Mouse (Mus musculus) neural tube, embryonic 13.5 days (tissue): ENCODE measurements at regions not wholly inside any gene's neighbourhood (a gene's known extent, or its start where the extent isn't known, plus 50 kb on each side); places are given as distances from the start of the nearest gene placed in this dataset.

ENCODE experiments used
- ATAC-seq: fragments of 200-750 bp; cut with Nextera tagmentation; 2 replicates; pipeline ENCODE4 v1.8.0; 2017; ENCODE audit warnings: low read depth, mild to moderate bottlenecking, moderate TSS enrichment, moderate library complexity
- H3K27ac ChIP-seq: fragments of 300-500 bp; sonication (generic); replicated peaks from 2 replicates; pipeline ENCODE4 v1.5.1; 2015; ENCODE audit warnings: moderate library complexity, mild to moderate bottlenecking, inconsistent platforms
- H3K27me3 ChIP-seq: fragments of 300-500 bp; sonication (generic); 2 replicates; pipeline ENCODE4 v1.6.1; 2015; ENCODE audit warnings: mild to moderate bottlenecking, inconsistent platforms
- H3K36me3 ChIP-seq: fragments of 300-500 bp; sonication (generic); 2 replicates; pipeline ENCODE4 v1.6.1; 2015; ENCODE audit warnings: mild to moderate bottlenecking, inconsistent platforms
- H3K4me1 ChIP-seq: fragments of 300-500 bp; sonication (generic); replicated peaks from 2 replicates; pipeline ENCODE4 v1.6.1; 2015; ENCODE audit warnings: inconsistent platforms
- H3K4me2 ChIP-seq: fragments of 300-500 bp; sonication (generic); 2 replicates; pipeline ENCODE4 v1.6.1; 2015; ENCODE audit warnings: inconsistent platforms, mild to moderate bottlenecking, moderate library complexity
- H3K4me3 ChIP-seq: fragments of 300-500 bp; sonication (generic); 2 replicates; pipeline ENCODE4 v1.5.1; 2015; ENCODE audit warnings: mild to moderate bottlenecking, inconsistent platforms
- H3K9ac ChIP-seq: fragments of 300-500 bp; sonication (generic); 2 replicates; pipeline ENCODE4 v1.6.1; 2015; ENCODE audit warnings: moderate library complexity, mild to moderate bottlenecking, inconsistent platforms
- H3K9me3 ChIP-seq: fragments of 300-500 bp; sonication (generic); 2 replicates; pipeline ENCODE4 v1.6.1; 2016; ENCODE audit warnings: inconsistent platforms
- WGBS: fragments of 180-500 bp; shearing (Covaris S2); methylation state at CpG from one replicate; pipeline ENCODE4 v1.1.7; 2015; 5-methylcytosine and 5-hydroxymethylcytosine counted together

DNA sequence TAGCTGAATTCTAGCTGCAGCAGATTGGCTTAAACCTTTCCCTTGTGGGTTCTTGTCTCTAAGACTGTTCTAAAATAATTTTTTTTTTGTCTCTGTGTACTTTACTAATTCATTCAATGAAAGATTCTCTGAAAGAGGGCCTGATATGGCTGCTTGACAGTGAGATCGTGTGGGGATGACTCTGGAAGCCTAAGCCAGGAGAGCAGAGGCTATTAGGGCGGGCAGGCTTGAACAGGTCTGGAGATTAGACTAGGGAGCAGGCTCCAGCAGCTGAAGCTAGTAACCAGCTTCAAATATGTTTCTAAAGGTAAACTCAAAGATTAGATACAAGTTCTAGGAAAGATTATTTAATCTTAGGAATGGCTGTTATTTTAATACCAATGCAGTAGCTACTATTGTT lies 491.9 kb downstream of the Plcl1 start:
- Histone ChIP-seq H3K4me2 (no peak overlapping the region), H3K27ac (no peak overlapping the region), H3K9me3 (no peaks in the 10 kb centered on the region), H3K4me1 (no peaks in the 10 kb centered on the region), H3K27me3 (0 out of 2 replicates have a peak, but pooled peaks cover 3% of the 10 kb centered on the region), H3K36me3 (no peaks in the 10 kb centered on the region), H3K9ac (no peak overlapping the region), H3K4me3 (no peak overlapping the region)
- 80% methylated on average over 2 of the region's 2 CpGs for WGBS
- ATAC-seq, result no peak

DNA sequence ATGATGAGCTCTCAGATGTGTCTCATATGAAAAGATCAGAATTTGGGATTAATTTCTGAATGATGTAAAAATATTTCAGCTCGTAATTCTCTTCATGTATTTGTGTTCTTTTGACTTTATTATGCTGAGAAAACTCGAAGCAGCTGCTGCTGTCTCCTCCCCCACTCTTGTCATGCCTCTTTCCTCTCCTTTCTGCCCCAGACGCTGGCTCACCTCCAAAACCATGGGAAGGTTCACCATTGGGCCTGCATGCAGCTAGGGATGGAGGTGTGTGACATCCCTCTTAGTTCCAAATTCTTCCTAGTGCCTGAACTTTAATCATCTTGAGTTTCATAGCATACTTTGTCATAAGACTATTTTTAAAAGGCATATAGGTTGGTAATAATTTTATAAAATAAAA lies 492.3 kb downstream of the Plcl1 start:
- WGBS, result 30% methylated on average over 3 of the region's 3 CpGs
- Histone ChIP-seq H3K4me3 (no peak overlapping the region), H3K9ac (no peak overlapping the region), H3K27me3 (0 out of 2 replicates have a peak, but pooled peaks cover 2% of the 10 kb centered on the region), H3K4me1 (no peaks in the 10 kb centered on the region), H3K9me3 (no peaks in the 10 kb centered on the region), H3K27ac (no peak overlapping the region), H3K36me3 (no peaks in the 10 kb centered on the region), H3K4me2 (no peak overlapping the region)
- ATAC-seq, result no peak

DNA sequence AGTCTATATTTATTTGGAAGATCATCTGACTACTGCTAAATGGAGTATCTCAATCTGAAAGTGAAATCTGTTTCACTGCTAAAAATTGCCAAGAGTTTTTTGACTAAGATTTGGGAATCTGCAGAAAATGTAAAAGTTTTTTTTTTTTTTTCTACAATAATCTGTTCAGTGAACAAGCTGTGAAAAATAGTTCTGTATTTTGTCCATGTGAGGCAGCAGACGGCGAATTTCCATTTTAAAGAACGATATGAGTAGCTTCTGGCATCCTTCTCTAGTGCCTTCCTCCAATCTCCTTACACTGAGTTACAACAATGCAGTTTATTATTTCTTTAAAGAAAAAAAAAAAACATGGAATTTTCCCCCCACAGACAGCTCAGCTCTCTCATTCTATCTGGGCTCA lies 494.3 kb downstream of the Plcl1 start:
- H3K9me3 ChIP-seq, result no peaks in the 10 kb centered on the region
- WGBS, result 90% methylated on average over 3 of the region's 3 CpGs
- H3K4me3 ChIP-seq, result no peak overlapping the region
- no peaks in the 10 kb centered on the region for H3K4me1 ChIP-seq
- no peak for ATAC-seq
- no peaks in the 10 kb centered on the region for H3K27me3 ChIP-seq
- no peak overlapping the region for H3K27ac ChIP-seq
- no peak overlapping the region for H3K9ac ChIP-seq
- H3K4me2 ChIP-seq, result no peak overlapping the region
- H3K36me3 ChIP-seq, result no peaks in the 10 kb centered on the region

DNA sequence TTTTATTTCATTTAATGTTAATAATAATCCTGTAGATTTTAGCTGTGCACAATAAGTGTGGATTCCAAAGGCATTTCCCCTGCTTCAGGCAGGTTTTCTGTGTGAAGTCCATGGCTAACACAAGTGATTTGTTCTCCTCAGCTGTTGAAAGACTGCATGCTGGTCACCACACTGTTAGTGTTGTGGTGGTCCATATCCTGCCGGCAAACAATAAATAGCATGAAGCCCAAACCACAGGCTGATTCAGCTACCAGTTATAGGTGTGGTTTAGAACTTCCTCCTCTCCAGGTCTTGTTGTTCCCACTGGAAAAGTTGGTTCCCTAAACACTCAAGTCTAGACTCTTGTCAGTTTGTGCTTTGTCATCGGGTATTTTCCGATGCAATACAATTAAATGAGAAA lies 497.5 kb downstream of the Plcl1 start:
- ATAC-seq, result no peak
- no peak overlapping the region for H3K27ac ChIP-seq
- H3K4me1 ChIP-seq, result no peaks in the 10 kb centered on the region
- H3K27me3 ChIP-seq, result no peaks in the 10 kb centered on the region
- H3K4me3 ChIP-seq, result no peak overlapping the region
- no peaks in the 10 kb centered on the region for H3K9me3 ChIP-seq
- 83% methylated on average over 3 of the region's 3 CpGs for WGBS
- H3K9ac ChIP-seq, result no peak overlapping the region
- no peaks in the 10 kb centered on the region for H3K36me3 ChIP-seq
- no peak overlapping the region for H3K4me2 ChIP-seq

DNA sequence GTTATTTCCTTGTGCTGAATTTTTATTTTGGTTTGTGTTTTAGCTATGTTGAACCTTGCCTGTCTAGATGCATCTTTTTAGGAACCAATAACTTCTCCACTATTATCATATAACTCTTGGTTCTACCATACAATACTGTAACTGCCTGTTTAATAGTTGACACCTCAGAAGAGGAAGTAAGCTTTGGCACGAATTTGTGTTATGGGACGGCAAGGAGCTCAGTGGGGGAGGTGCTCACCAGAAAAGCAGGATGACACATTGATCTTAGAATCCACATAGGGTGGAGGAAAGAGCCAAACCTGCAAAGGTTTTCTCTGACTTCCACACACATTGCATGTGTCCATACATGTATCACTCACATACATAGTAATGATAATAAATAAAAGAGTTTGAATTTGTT lies 498.9 kb downstream of the Plcl1 start:
- Histone ChIP-seq H3K27me3 (no peaks in the 10 kb centered on the region), H3K4me3 (no peak overlapping the region), H3K9me3 (no peaks in the 10 kb centered on the region), H3K36me3 (no peaks in the 10 kb centered on the region), H3K4me2 (no peak overlapping the region), H3K9ac (no peak overlapping the region), H3K27ac (no peak overlapping the region), H3K4me1 (no peaks in the 10 kb centered on the region)
- 85% methylated on average over 2 of the region's 2 CpGs for WGBS
- ATAC-seq, result no peak

DNA sequence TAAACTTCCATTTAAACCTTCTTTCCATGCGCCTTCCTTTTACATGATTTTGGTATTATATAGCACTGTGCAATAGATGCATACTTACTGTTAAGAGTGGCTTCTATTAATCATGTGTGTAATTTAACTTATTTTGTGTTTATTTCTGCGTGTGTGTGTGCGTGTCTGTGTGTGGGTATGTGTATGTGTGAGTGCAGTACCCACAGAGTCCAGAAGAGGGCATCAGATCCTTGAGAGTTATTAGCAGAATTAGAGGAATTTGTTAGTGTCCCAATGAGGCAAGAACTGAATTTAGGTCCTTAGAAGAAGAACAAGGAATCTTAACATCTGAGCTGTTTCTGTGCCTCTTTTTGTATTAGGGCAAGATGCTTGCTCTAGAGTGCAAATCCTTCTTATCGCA lies 499.5 kb downstream of the Plcl1 start:
- no peak for ATAC-seq
- Histone ChIP-seq H3K27ac (no peak overlapping the region), H3K9ac (no peak overlapping the region), H3K9me3 (no peaks in the 10 kb centered on the region), H3K27me3 (no peaks in the 10 kb centered on the region), H3K4me3 (no peak overlapping the region), H3K36me3 (no peaks in the 10 kb centered on the region), H3K4me1 (no peaks in the 10 kb centered on the region), H3K4me2 (no peak overlapping the region)
- WGBS, result 95% methylated on average over 4 of the region's 4 CpGs

DNA sequence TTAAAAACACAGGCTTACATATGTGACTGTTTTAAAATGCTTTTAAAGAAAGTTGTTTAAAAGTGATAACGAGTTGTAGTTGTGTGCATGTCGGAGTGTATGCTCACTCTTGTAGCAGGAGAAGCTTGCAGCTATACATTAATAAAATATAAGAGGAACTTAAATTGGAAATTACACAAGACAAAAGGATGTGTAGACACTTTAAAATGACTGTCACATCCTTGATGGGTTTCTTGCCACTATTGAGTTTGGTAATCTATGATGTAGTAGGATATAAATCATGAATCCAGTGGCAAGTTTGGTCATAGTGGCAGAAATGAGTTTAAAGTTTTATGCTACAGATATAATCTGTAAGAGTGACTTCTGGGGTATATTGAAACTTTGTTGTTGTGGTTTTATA lies 504.3 kb downstream of the Plcl1 start:
- Histone ChIP-seq H3K9ac (no peak overlapping the region), H3K4me2 (no peak overlapping the region), H3K27ac (no peak overlapping the region), H3K4me3 (no peak overlapping the region), H3K27me3 (no peaks in the 10 kb centered on the region), H3K36me3 (no peaks in the 10 kb centered on the region), H3K9me3 (no peaks in the 10 kb centered on the region), H3K4me1 (no peaks in the 10 kb centered on the region)
- WGBS, result 92% methylated on average over 2 of the region's 2 CpGs
- ATAC-seq, result no peak

DNA sequence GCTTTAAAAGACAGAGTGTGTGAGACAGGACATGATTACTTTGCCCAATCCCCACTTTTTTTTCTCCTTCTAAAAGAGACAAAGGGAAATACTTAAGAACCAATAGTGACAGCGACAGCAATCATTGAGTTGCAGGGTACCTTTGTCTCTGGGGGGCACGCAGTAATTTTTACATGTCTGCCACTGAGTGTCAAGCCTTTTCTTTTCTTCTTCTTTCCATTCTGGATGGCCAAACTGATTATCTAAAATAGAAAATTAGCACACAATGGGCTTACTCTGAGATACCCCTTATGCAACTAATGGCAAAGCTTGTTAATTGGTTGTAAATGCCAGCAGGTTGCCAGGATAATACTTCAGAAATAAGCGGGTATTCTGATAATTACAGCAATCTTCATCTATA lies 508.6 kb downstream of the Plcl1 start:
- Histone ChIP-seq H3K9ac (no peak overlapping the region), H3K4me2 (no peak overlapping the region), H3K36me3 (no peaks in the 10 kb centered on the region), H3K27ac (no peak overlapping the region), H3K27me3 (no peaks in the 10 kb centered on the region), H3K9me3 (no peaks in the 10 kb centered on the region), H3K4me1 (no peaks in the 10 kb centered on the region), H3K4me3 (no peak overlapping the region)
- WGBS, result 36% methylated on average over 3 of the region's 3 CpGs
- ATAC-seq, result no peak

DNA sequence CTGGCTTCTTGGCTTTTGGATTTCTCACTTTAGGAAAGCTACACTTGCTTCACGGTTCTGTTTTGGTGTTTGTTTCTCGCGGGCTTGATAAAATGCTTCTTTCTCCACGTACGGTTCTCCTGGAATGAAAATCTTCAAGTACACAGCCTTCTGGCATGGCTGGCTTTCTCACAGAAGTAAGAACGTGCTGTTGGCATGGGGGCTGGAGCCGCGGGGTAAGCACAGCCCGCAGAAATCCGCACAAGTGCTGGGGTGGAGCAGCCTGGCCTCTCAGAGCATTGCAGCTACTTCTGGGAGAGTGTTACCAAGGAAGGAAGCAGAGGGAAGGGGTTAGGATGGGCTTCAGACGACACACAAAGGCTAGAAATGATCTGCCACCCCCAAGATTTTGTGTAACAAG lies 510.2 kb downstream of the Plcl1 start:
- no peaks in the 10 kb centered on the region for H3K36me3 ChIP-seq
- no peaks in the 10 kb centered on the region for H3K9me3 ChIP-seq
- no peak for ATAC-seq
- H3K4me1 ChIP-seq, result no peaks in the 10 kb centered on the region
- H3K27me3 ChIP-seq, result no peaks in the 10 kb centered on the region
- H3K4me2 ChIP-seq, result no peak overlapping the region
- no peak overlapping the region for H3K9ac ChIP-seq
- 57% methylated on average over 11 of the region's 11 CpGs for WGBS
- H3K27ac ChIP-seq, result no peak overlapping the region
- H3K4me3 ChIP-seq, result no peak overlapping the region

DNA sequence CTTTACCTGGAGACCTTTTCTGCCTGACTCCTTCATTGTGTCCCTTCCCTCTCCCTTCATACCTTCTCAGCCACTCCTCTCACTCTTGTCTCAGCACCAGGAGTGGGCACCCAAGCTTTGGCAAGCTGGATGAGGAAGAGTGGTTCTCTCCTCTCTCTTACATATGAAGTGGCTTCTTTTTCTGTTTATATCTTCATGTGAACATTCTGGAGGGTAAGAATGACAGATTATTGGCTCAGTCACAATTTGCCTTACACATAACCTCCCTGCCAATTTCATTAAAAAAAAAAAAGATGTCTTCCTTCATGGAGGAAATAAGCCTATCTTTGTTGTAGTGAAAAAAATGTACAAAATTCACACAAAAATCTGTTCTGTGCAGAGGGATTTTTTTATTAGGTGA lies 513.8 kb downstream of the Plcl1 start:
- Histone ChIP-seq H3K36me3 (no peaks in the 10 kb centered on the region), H3K4me1 (no peaks in the 10 kb centered on the region), H3K9ac (no peak overlapping the region), H3K4me2 (no peak overlapping the region), H3K27ac (no peak overlapping the region), H3K9me3 (no peaks in the 10 kb centered on the region), H3K4me3 (no peak overlapping the region), H3K27me3 (no peaks in the 10 kb centered on the region)
- ATAC-seq, result no peak

DNA sequence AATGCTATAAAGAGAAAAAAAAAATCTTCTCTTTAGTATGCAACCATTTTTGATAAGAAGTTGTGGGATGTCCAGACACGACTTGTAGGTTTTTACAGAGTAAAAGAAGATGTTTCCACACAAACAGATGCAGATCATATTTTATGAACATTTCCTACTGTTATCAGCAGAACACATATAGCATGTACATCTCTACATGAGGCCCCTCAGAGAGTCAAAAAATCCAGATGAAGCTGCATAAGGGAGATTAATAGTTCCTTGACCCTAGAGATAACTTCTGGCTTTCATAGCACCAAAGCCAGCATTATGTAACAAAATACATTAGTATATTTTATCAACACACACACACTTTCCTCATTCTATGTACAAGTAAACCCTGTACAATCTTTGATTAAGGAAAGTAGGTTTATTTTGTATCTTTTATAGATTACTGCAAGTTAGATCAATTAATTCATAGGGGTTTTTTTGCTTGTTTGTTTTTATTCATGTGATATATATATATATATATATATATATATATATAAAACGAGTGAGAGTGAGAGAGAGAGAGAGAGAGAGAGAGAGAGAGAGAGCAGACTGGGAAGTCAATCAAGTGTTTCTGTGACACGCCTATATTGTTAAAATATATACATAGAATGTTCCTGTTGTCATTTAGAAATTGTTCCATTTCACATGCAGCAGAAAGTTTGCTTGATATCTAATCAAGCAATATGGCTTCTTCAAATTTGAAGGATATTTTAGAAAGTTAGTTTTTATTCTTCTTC lies 541.2 kb downstream of the Plcl1 start:
- Histone ChIP-seq H3K27me3 (no peaks in the 10 kb centered on the region), H3K9me3 (no peaks in the 10 kb centered on the region), H3K27ac (no peak overlapping the region), H3K4me1 (no peaks in the 10 kb centered on the region), H3K36me3 (no peaks in the 10 kb centered on the region), H3K4me3 (no peak overlapping the region), H3K4me2 (no peak overlapping the region), H3K9ac (no peak overlapping the region)
- ATAC-seq, result no peak
- 64% methylated on average over 3 of the region's 3 CpGs for WGBS

DNA sequence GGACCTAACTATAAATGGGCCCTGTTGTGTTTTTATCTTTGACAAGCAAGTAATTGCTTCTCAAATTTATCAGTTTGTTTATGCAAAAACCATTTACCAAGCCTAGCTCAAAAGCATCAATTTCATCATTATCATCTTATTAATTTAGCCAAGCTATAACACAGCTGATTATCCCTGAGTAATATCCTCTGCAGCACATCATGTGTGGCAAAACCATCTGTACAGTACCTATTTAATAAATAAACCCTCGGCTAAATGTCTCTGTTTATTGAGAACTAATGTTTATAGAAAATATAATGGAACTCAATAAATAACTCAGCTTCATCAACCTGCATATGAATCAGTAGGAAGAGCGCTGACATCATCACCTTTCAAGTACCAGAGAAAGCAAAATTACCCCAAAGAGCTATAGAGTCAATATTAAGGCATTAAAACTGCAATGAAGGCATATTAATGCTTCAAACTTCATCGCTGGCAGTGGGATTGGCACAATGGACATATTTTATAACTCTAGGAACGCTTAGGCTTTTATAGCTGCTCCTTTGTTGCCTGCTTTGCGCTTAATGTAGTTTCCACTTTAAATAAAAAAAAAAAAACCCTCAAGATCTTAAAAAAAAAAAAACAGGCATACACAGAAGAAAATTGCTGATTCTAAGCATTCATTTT lies 542.0 kb downstream of the Plcl1 start:
- ATAC-seq, result peak; percentile 91
- H3K9me3 ChIP-seq, result no peaks in the 10 kb centered on the region
- H3K4me1 ChIP-seq, result no peaks in the 10 kb centered on the region
- 43% methylated on average over 5 of the region's 5 CpGs for WGBS
- H3K27me3 ChIP-seq, result no peaks in the 10 kb centered on the region
- no peak overlapping the region for H3K4me2 ChIP-seq
- no peak overlapping the region for H3K27ac ChIP-seq
- no peak overlapping the region for H3K4me3 ChIP-seq
- H3K36me3 ChIP-seq, result no peaks in the 10 kb centered on the region
- no peak overlapping the region for H3K9ac ChIP-seq

DNA sequence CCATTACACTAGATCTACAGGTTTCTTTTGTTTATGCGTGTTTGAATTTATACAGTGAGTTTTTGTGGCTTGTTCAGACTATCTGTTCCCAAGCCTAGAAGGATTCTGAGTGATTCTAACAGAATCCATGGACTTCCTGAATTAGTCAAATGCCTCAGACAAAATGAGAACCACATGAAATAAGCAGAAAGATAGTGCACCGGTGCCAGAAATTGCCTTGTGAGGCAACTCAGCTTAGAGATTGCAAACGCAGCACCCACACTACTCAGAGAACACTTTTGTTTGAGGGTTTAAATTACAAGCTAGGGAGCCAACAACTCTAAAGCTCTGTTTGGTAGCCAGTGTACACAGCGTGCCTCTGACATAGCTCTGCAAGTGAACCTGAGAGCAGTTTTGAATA lies 543.9 kb downstream of the Plcl1 start:
- H3K36me3 ChIP-seq, result no peaks in the 10 kb centered on the region
- ATAC-seq, result no peak

More for the DNA sequence above, 543.9 kb downstream of the Plcl1 start:
- Histone ChIP-seq H3K9me3 (no peaks in the 10 kb centered on the region), H3K4me3 (no peak overlapping the region), H3K27me3 (no peaks in the 10 kb centered on the region), H3K4me1 (no peaks in the 10 kb centered on the region), H3K27ac (no peak overlapping the region), H3K4me2 (no peak overlapping the region), H3K9ac (no peak overlapping the region)
- WGBS, result 93% methylated on average over 4 of the region's 4 CpGs
